Mouse (Mus musculus) hindbrain, embryonic 12.5 days (tissue): ENCODE measurements at regions not wholly inside any gene's neighbourhood (a gene's known extent, or its start where the extent isn't known, plus 50 kb on each side); places are given as distances from the start of the nearest gene placed in this dataset.

Experiments used
- ATAC-seq: fragments of 200-750 bp; cut with Nextera tagmentation; 2 replicates; pipeline ENCODE4 v1.8.0; 2017; ENCODE audit warnings: moderate TSS enrichment; ENCODE audit not compliant: low FRiP score
- H3K27ac ChIP-seq: fragments of 300-500 bp; sonication (generic); 2 replicates; pipeline ENCODE4 v1.5.1; 2016; ENCODE audit warnings: mild to moderate bottlenecking
- H3K27me3 ChIP-seq: fragments of 300-500 bp; sonication (generic); 2 replicates; pipeline ENCODE4 v1.6.1; 2016; ENCODE audit warnings: mild to moderate bottlenecking
- H3K36me3 ChIP-seq: fragments of 300-500 bp; sonication (generic); 2 replicates; pipeline ENCODE4 v1.6.1; 2016; ENCODE audit warnings: mild to moderate bottlenecking
- H3K4me1 ChIP-seq: fragments of 300-500 bp; sonication (generic); 2 replicates; pipeline ENCODE4 v1.6.1; 2016
- H3K4me2 ChIP-seq: fragments of 300-500 bp; sonication (generic); replicated peaks from 2 replicates; pipeline ENCODE4 v1.6.1; 2016; ENCODE audit warnings: mild to moderate bottlenecking
- H3K4me3 ChIP-seq: fragments of 300-500 bp; sonication (generic); 2 replicates; pipeline ENCODE4 v1.5.1; 2016; ENCODE audit warnings: mild to moderate bottlenecking
- H3K9ac ChIP-seq: fragments of 300-500 bp; sonication (generic); 2 replicates; pipeline ENCODE4 v1.6.1; 2016; ENCODE audit warnings: mild to moderate bottlenecking, moderate library complexity
- H3K9me3 ChIP-seq: fragments of 300-500 bp; sonication (generic); replicated peaks from 2 replicates; pipeline ENCODE4 v1.6.1; 2016; ENCODE audit warnings: mild to moderate bottlenecking
- WGBS: fragments of 180-500 bp; shearing (Covaris S2); methylation state at CpG from one replicate; pipeline ENCODE4 v1.1.7; 2016; 5-methylcytosine and 5-hydroxymethylcytosine counted together

DNA sequence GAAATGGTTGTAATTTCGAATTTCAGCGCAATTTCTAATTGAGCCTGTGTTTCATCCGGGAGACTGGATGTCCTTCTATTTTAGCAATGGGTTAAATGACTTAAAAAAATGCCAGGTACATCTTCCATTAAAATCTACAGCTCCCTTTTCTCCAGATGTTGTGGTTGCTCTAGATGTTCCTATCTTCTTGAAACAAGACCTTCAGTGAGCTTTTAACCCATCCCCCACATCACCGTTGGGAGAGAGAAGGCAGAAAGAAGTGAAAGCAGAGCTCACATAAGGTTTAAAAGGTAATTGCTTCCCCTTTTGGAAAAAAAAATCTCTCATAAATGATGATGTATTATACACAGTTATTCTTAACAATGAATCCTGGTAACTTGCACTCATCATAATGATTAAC, 135.9 kb downstream of the Gm4791 start:
- H3K27me3 ChIP-seq, result no peaks in the 10 kb centered on the region
- H3K27ac ChIP-seq, result no peak overlapping the region
- no peak for ATAC-seq
- no peaks in the 10 kb centered on the region for H3K9me3 ChIP-seq
- H3K4me3 ChIP-seq, result no peak overlapping the region
- H3K4me2 ChIP-seq, result no peak overlapping the region
- no peak overlapping the region for H3K9ac ChIP-seq
- H3K4me1 ChIP-seq, result no peaks in the 10 kb centered on the region
- H3K36me3 ChIP-seq, result no peaks in the 10 kb centered on the region
- 83% methylated on average over 4 of the region's 4 CpGs for WGBS

DNA sequence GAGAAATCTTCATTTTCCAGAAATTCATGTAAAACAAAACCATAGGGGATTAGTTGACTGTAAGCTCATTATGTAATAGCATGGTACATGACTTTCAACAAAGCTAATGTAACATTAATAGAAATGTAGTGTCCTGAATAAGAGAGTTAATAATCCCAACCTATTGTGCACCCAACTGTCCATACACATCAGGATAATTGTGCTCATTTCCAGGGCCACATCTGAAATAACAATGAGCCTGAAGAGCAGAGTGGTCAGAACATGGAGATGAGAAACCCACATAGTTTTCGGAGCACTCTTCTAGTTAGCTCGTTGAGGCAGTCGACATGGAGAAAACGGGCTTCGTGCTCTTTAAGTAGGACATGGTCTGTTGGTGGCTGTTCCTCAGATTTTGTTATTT, 138.1 kb downstream of the Gm4791 start:
- no peaks in the 10 kb centered on the region for H3K4me1 ChIP-seq
- no peak overlapping the region for H3K9ac ChIP-seq
- H3K27ac ChIP-seq, result no peak overlapping the region
- no peaks in the 10 kb centered on the region for H3K36me3 ChIP-seq
- H3K27me3 ChIP-seq, result no peaks in the 10 kb centered on the region
- no peak for ATAC-seq
- no peak overlapping the region for H3K4me3 ChIP-seq
- no peak overlapping the region for H3K4me2 ChIP-seq
- 89% methylated on average over 5 of the region's 5 CpGs for WGBS
- no peaks in the 10 kb centered on the region for H3K9me3 ChIP-seq

- Histone ChIP-seq H3K4me1 (no peaks in the 10 kb centered on the region), H3K9me3 (no peaks in the 10 kb centered on the region), H3K27ac (no peak overlapping the region), H3K4me3 (no peak overlapping the region), H3K36me3 (no peaks in the 10 kb centered on the region), H3K9ac (no peak overlapping the region), H3K27me3 (no peaks in the 10 kb centered on the region), H3K4me2 (no peak overlapping the region)
- ATAC-seq, result no peak
- 91% methylated on average over 7 of the region's 7 CpGs for WGBS
These were observed 154.9 kb downstream of the Gm4791 start for GRCm38 (mm10) chr9:47153471-47153870.

DNA sequence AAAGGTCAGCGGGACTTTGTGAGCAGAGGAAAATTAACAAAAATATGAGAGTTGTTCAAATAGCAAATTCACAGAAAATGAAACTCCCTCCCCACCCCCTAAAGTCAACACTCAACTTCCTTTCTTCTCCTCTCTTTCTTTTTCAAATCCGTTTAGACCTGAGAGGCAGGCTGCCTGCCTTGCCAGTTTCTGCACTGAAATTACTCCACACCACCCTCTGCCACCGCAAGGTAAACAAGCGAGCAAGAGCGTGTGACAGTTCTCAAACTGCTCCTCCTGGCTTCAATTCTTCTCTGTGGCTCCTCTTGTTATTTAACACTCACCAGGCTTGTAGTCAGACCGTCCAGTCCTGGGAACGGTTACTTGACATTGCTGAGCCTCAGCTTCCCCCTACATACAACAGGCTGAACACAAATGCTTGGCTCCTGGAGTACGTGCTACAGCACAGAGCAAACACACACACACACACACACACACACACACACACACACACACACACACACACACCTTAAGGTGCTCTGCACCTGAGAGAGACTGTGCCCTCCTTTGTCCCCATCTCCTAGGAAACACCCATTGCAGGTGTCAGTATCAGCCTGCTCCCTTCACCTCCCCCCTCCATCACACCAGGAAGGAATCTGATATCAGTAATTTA, 167.1 kb downstream of the Gm4791 start:
- H3K4me1 ChIP-seq, result peaks cover 11% of the 10 kb centered on the region
- no peak overlapping the region for H3K9ac ChIP-seq
- 41% methylated on average over 8 of the region's 8 CpGs for WGBS
- no peaks in the 10 kb centered on the region for H3K36me3 ChIP-seq
- no peak overlapping the region for H3K4me2 ChIP-seq
- ATAC-seq, result no peak
- no peaks in the 10 kb centered on the region for H3K9me3 ChIP-seq
- H3K27ac ChIP-seq, result no peak overlapping the region
- H3K27me3 ChIP-seq, result no peaks in the 10 kb centered on the region
- H3K4me3 ChIP-seq, result no peak overlapping the region

- no peak overlapping the region for H3K9ac ChIP-seq
- no peak for ATAC-seq
These were observed 169.2 kb downstream of the Gm4791 start for GRCm38 (mm10) chr9:47167681-47168240.

DNA sequence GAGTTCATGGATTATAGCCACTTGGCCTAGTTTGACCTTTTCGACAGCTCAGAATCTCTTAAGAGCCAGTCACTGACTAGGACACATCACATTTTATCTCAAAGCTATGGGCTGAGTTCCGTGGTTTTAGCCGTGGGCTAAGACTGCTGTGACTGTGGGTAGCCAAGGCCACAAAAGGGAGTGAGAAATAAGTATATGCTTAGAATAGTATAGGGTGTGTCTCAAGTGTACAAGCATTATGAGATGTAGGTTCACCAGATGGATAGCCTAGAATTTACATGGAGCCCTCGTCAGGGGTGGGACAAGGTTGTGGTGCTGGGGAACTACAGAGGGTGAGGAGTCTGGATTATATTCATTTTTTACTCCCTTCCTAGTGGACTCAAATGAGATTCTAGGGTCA, 177.5 kb downstream of the Gm4791 start:
- H3K9ac ChIP-seq, result no peak overlapping the region
- WGBS, result 95% methylated on average over 4 of the region's 4 CpGs

More at GRCm38 (mm10) chr9:47167681-47168240, 169.2 kb downstream of the Gm4791 start:
- Histone ChIP-seq H3K4me3 (no peak overlapping the region), H3K27me3 (no peaks in the 10 kb centered on the region), H3K27ac (no peak overlapping the region), H3K4me1 (peaks cover 11% of the 10 kb centered on the region), H3K36me3 (no peaks in the 10 kb centered on the region), H3K9me3 (no peaks in the 10 kb centered on the region), H3K4me2 (no peak overlapping the region)
- WGBS, result 75% methylated on average over 20 of the region's 20 CpGs

GRCm38 (mm10) chr9:47218101-47218500, 219.6 kb downstream of the Gm4791 start:
- Histone ChIP-seq H3K27me3 (no peaks in the 10 kb centered on the region), H3K4me3 (no peak overlapping the region), H3K36me3 (no peaks in the 10 kb centered on the region), H3K4me2 (no peak overlapping the region), H3K27ac (no peak overlapping the region), H3K4me1 (no peaks in the 10 kb centered on the region), H3K9me3 (no peaks in the 10 kb centered on the region), H3K9ac (no peak overlapping the region)
- WGBS, result 73% methylated on average over 3 of the region's 3 CpGs
- no peak for ATAC-seq

More for the DNA sequence above, 177.5 kb downstream of the Gm4791 start:
- no peaks in the 10 kb centered on the region for H3K4me1 ChIP-seq
- H3K27me3 ChIP-seq, result no peaks in the 10 kb centered on the region
- no peak overlapping the region for H3K27ac ChIP-seq
- no peaks in the 10 kb centered on the region for H3K36me3 ChIP-seq
- H3K9me3 ChIP-seq, result no peaks in the 10 kb centered on the region; the same call in 1 of the 2 replicates
- H3K4me3 ChIP-seq, result no peak overlapping the region
- H3K4me2 ChIP-seq, result no peak overlapping the region
- no peak for ATAC-seq

GRCm38 (mm10) chr9:47223536-47223935, 225.0 kb downstream of the Gm4791 start:
- 63% methylated on average over 2 of the region's 2 CpGs for WGBS
- Histone ChIP-seq H3K4me1 (no peaks in the 10 kb centered on the region), H3K36me3 (no peaks in the 10 kb centered on the region), H3K4me2 (no peak overlapping the region), H3K4me3 (no peak overlapping the region), H3K9me3 (no peaks in the 10 kb centered on the region), H3K9ac (no peak overlapping the region), H3K27me3 (no peaks in the 10 kb centered on the region), H3K27ac (no peak overlapping the region)
- ATAC-seq, result no peak

GRCm38 (mm10) chr9:47224249-47224648, 225.7 kb downstream of the Gm4791 start:
- no peak for ATAC-seq
- H3K27ac ChIP-seq, result no peak overlapping the region
- WGBS, result 95% methylated on average over 1 of the region's 1 CpGs

DNA sequence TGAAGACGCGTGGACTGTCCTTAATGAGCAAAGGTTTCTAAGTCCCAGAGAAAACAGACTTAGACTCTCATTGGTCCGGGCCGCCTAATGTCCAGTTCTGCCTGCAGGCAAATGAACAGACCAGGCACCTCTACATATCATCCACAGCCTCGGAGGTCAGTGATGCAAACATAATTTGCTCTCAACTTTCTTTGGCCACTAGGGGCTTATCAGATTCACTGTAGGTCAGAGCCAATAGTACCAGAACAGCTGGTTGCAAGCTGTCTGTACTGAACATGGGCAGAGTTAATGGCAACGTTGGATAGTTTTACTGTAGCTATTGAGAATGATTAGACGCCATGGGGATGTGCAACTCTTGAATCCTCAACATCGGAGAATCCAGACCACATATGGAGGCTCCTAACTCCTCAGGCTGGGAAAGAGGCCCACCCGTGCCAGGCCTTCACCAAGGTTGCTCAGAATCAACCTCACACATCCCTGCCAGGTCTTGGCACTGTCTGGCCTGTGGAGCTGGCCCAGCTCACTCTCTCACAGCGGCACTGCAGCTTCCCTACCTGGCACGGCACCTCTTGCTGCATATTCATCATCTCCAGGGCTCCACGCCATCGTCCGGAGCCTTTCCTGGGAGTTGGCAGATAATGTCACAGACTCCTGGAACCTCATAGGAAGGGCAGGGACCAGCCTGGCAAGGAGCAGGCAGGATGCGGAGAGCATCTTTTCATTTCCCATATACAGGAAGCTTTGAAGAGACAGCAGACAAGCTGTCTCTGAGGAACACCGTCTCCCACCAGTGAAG, 228.1 kb downstream of the Gm4791 start:
- 87% methylated on average over 16 of the region's 16 CpGs for WGBS
- Histone ChIP-seq H3K9me3 (no peaks in the 10 kb centered on the region), H3K27me3 (no peaks in the 10 kb centered on the region), H3K4me3 (no peak overlapping the region), H3K4me2 (no peak overlapping the region), H3K36me3 (no peaks in the 10 kb centered on the region), H3K9ac (no peak overlapping the region), H3K4me1 (no peaks in the 10 kb centered on the region), H3K27ac (no peak overlapping the region)
- no peak for ATAC-seq

More at GRCm38 (mm10) chr9:47224249-47224648, 225.7 kb downstream of the Gm4791 start:
- H3K9ac ChIP-seq, result no peak overlapping the region
- H3K4me2 ChIP-seq, result no peak overlapping the region
- H3K36me3 ChIP-seq, result no peaks in the 10 kb centered on the region
- H3K9me3 ChIP-seq, result no peaks in the 10 kb centered on the region
- H3K4me1 ChIP-seq, result no peaks in the 10 kb centered on the region
- no peaks in the 10 kb centered on the region for H3K27me3 ChIP-seq
- H3K4me3 ChIP-seq, result no peak overlapping the region

GRCm38 (mm10) chr9:47227298-47227697, 228.8 kb downstream of the Gm4791 start:
- Histone ChIP-seq H3K4me3 (no peak overlapping the region), H3K9ac (no peak overlapping the region), H3K9me3 (no peaks in the 10 kb centered on the region), H3K36me3 (no peaks in the 10 kb centered on the region), H3K27me3 (no peaks in the 10 kb centered on the region), H3K4me2 (no peak overlapping the region), H3K27ac (no peak overlapping the region), H3K4me1 (no peaks in the 10 kb centered on the region)
- 88% methylated on average over 8 of the region's 8 CpGs for WGBS
- ATAC-seq, result no peak

DNA sequence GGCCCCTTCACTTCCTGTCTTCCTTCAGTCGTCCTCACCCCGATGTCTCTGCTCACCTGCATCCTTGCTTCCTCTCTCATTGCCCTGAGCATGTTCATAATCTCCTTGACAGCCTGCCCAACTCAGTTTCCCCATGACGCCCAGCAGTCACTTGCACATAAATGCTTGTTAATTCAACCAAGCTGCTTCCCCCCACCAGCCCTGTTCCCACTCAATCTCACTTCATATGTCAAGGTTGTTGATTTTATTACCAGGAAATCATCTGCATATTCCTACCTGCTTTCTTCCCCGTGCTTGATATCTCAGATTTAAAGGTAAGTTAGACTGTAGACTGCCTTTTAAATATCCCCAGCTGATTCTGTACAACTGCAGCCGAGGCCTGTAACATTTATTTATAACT, 230.2 kb downstream of the Gm4791 start:
- WGBS, result 77% methylated on average over 5 of the region's 5 CpGs
- no peak for ATAC-seq
- no peak overlapping the region for H3K27ac ChIP-seq

More for the DNA sequence above, 230.2 kb downstream of the Gm4791 start:
- H3K27me3 ChIP-seq, result no peaks in the 10 kb centered on the region
- H3K36me3 ChIP-seq, result no peaks in the 10 kb centered on the region
- no peak overlapping the region for H3K4me2 ChIP-seq
- H3K4me3 ChIP-seq, result no peak overlapping the region
- no peaks in the 10 kb centered on the region for H3K4me1 ChIP-seq
- H3K9ac ChIP-seq, result no peak overlapping the region
- H3K9me3 ChIP-seq, result no peaks in the 10 kb centered on the region
